Mouse (Mus musculus) macrophage (primary cell): ENCODE data around the gene Ptpn11. TPM values are rescaled to one million over a fixed set of nuclear protein-coding genes. Genes with fewer than 3 reads are reported as not detected.

Experiments
- H3K27ac ChIP-seq: fragments of 350-480 bp; formaldehyde crosslinking; 2 replicates; pipeline ENCODE4 v1.9.0; 2021
- H3K36me3 ChIP-seq: fragments of 350-480 bp; formaldehyde crosslinking; 2 replicates; pipeline ENCODE4 v1.9.0; 2021; ENCODE audit errors: inconsistent target
- H3K4me3 ChIP-seq: fragments of 350-480 bp; formaldehyde crosslinking; 2 replicates; pipeline ENCODE4 v1.9.0; 2021; ENCODE audit errors: inconsistent target
- H3K79me2 ChIP-seq: fragments of 350-480 bp; formaldehyde crosslinking; 2 replicates; pipeline ENCODE4 v1.9.0; 2021; ENCODE audit errors: inconsistent target
- WGBS: methylation state at CpG from one replicate; pipeline ENCODE4 v1.1.7; 2026; ENCODE audit warnings: inconsistent platforms; ENCODE audit not compliant: missing documents; 5-methylcytosine and 5-hydroxymethylcytosine counted together
- polyA plus RNA-seq: library from polyadenylated mRNA; stranded (reverse); fragments of 250-400 nt; gene quantifications from 3 replicates; pipeline ENCODE4 v1.2.4, GENCODE M21; 2018; ENCODE audit warnings: inconsistent platforms

Ptpn11 gene
- polyA plus RNA-seq, 1 experiment from 2014 or later = 36.3 TPM

GRCm38 (mm10) chr5:121082605-121083004 is 108.6 kb downstream of the Ptpn11 start:
- Histone ChIP-seq H3K4me3 (no peak overlapping the region), H3K36me3 (no peaks in the 10 kb centered on the region), H3K79me2 (no peaks in the 10 kb centered on the region), H3K27ac (no peak overlapping the region)
- WGBS = 90% methylated on average over 7 of the region's 7 CpGs

- Histone ChIP-seq H3K79me2 (no peaks in the 10 kb centered on the region), H3K36me3 (no peaks in the 10 kb centered on the region), H3K27ac (no peak overlapping the region), H3K4me3 (no peak overlapping the region)
- 78% methylated on average over 5 of the region's 5 CpGs for WGBS
Measured at GRCm38 (mm10) chr5:121081754-121082153, 109.4 kb downstream of the Ptpn11 start.

Other genes with a start within 250 kb of the Ptpn11 start
- gene Rph3a, start 181.3 kb downstream of the Ptpn11 start, polyA plus RNA-seq = not detected in 3 replicates
- 531 to 859 TPM (median 846 TPM) in 3 replicates for gene Rpl6, start 13.1 kb upstream of the Ptpn11 start, polyA plus RNA-seq
- 5.9 to 7.2 TPM (median 7.2 TPM) in 3 replicates for gene Hectd4, start 28.8 kb upstream of the Ptpn11 start, polyA plus RNA-seq
- gene Trafd1, start 194.2 kb upstream of the Ptpn11 start, polyA plus RNA-seq = 97.3 to 304 TPM (median 148 TPM) in 3 replicates
- gene Naa25, start 206.5 kb upstream of the Ptpn11 start, polyA plus RNA-seq = 15.3 to 23.7 TPM (median 17.0 TPM) in 3 replicates